Mouse (Mus musculus) MEL (cell line): ENCODE results near the gene Sgca. TPM values are rescaled to one million over a fixed set of nuclear protein-coding genes. Genes with fewer than 3 reads are reported as not detected.
A peak's percentile ranks its signal among the peaks of the same experiment; 100 is the strongest.

ENCODE experiments used
- DNase-seq: peaks from one replicate; pipeline ENCODE4 v3.0.0; 2011; ENCODE audit warnings: low read depth, low spot score
- H3K27ac ChIP-seq: 2 replicates; pipeline ENCODE4 v1.5.1; 2012; ENCODE audit warnings: low read depth, mild to moderate bottlenecking, control low read depth, low read length, moderate library complexity; ENCODE audit not compliant: control insufficient read depth
- H3K27me3 ChIP-seq, 2 experiments: fragments of 150-350 bp in 1 of 2; sonication (generic) in 1 of 2; 2 replicates each; pipeline ENCODE4 v1.6.1; 2012; ENCODE audit warnings: low read length in 2 of 2, mild to moderate bottlenecking in 2 of 2, improper control_type of control experiment in 1 of 2, moderate library complexity in 1 of 2; ENCODE audit not compliant: insufficient read depth in 2 of 2, control insufficient read depth in 1 of 2
- H3K36me3 ChIP-seq, 2 experiments: 2 replicates each; pipeline ENCODE4 v1.6.1; 2012 to 2014; ENCODE audit warnings: low read length in 2 of 2, improper control_type of control experiment in 1 of 2, inconsistent platforms in 1 of 2, mild to moderate bottlenecking in 1 of 2; ENCODE audit not compliant: insufficient read depth in 2 of 2, control insufficient read depth in 1 of 2
- H3K4me1 ChIP-seq, 2 experiments: fragments of 150-350 bp in 1 of 2; sonication (generic) in 1 of 2; 2 replicates each; pipeline ENCODE4 v1.6.1; 2012; ENCODE audit warnings: low read length in 2 of 2, improper control_type of control experiment in 1 of 2, mild to moderate bottlenecking in 1 of 2; ENCODE audit not compliant: insufficient read depth in 2 of 2, control insufficient read depth in 1 of 2
- H3K4me3 ChIP-seq, 2 experiments: fragments of 150-350 bp in 1 of 2; sonication (generic) in 1 of 2; 2 replicates each; pipeline ENCODE4 v1.5.1; 2012; ENCODE audit warnings: low read depth in 2 of 2, low read length in 2 of 2, mild to moderate bottlenecking in 2 of 2, moderate library complexity in 2 of 2, control low read depth in 1 of 2, improper control_type of control experiment in 1 of 2; ENCODE audit not compliant: control insufficient read depth in 1 of 2, insufficient read depth in 1 of 2
- H3K79me2 ChIP-seq: 2 replicates; pipeline ENCODE4 v1.6.1; 2012; ENCODE audit warnings: mild to moderate bottlenecking, low read length, moderate library complexity; ENCODE audit not compliant: control insufficient read depth, poor library complexity, insufficient read depth
- H3K9ac ChIP-seq: 2 replicates; pipeline ENCODE4 v1.6.1; 2012; ENCODE audit warnings: low read depth, mild to moderate bottlenecking, control low read depth, low read length, moderate library complexity; ENCODE audit not compliant: control insufficient read depth, poor library complexity, severe bottlenecking
- H3K9me3 ChIP-seq: fragments of 150-350 bp; sonication (generic); replicated peaks from 2 replicates; pipeline ENCODE4 v1.6.1; 2012; ENCODE audit warnings: mild to moderate bottlenecking, low read length, improper control_type of control experiment, moderate library complexity; ENCODE audit not compliant: insufficient read depth
- CHD2 ChIP-seq: IDR thresholded peaks from 2 replicates; pipeline ENCODE4 v1.6.1; 2011; ENCODE audit warnings: low read length, improper control_type of control experiment
- ELF1 ChIP-seq: IDR thresholded peaks from 2 replicates; pipeline ENCODE4 v1.6.1; 2014; ENCODE audit warnings: low read depth, mild to moderate bottlenecking, inconsistent platforms, low read length, improper control_type of control experiment, moderate library complexity
- GATA1 ChIP-seq: IDR thresholded peaks from 2 replicates; pipeline ENCODE4 v1.6.1; 2011; ENCODE audit warnings: low read depth, low read length, improper control_type of control experiment
- HCFC1 ChIP-seq: IDR thresholded peaks from 2 replicates; pipeline ENCODE4 v1.6.1; 2012; ENCODE audit warnings: low read depth, mild to moderate bottlenecking, inconsistent platforms, low read length, improper control_type of control experiment, moderate library complexity
- JUND ChIP-seq: IDR thresholded peaks from 2 replicates; pipeline ENCODE4 v1.6.1; 2011; ENCODE audit warnings: low read depth, mild to moderate bottlenecking, improper control_type of control experiment, low read length
- KAT2A ChIP-seq: conservative IDR thresholded peaks from 2 replicates; pipeline ENCODE4 v1.6.1; 2012; ENCODE audit warnings: low read depth, low read length, improper control_type of control experiment, inconsistent platforms
- MAFK ChIP-seq: IDR thresholded peaks from 2 replicates; pipeline ENCODE4 v1.6.1; 2011; ENCODE audit warnings: low read depth, mild to moderate bottlenecking, low read length, improper control_type of control experiment, borderline replicate concordance
- MAZ ChIP-seq: IDR thresholded peaks from 2 replicates; pipeline ENCODE4 v1.6.1; 2012; ENCODE audit warnings: low read depth, mild to moderate bottlenecking, inconsistent platforms, low read length, improper control_type of control experiment
- MYB ChIP-seq: IDR thresholded peaks from 2 replicates; pipeline ENCODE4 v1.6.1; 2011; ENCODE audit warnings: mild to moderate bottlenecking, low read depth, low read length, improper control_type of control experiment
- MYC ChIP-seq: IDR thresholded peaks from 2 replicates; pipeline ENCODE4 v1.6.1; 2011; ENCODE audit warnings: low read depth, mild to moderate bottlenecking, low read length, improper control_type of control experiment, moderate library complexity
- NRF1 ChIP-seq: IDR thresholded peaks from 2 replicates; pipeline ENCODE4 v1.6.1; 2014; ENCODE audit warnings: low read depth, mild to moderate bottlenecking, inconsistent platforms, low read length, improper control_type of control experiment, moderate library complexity; ENCODE audit not compliant: poor library complexity, insufficient read depth, severe bottlenecking
- POLR2A ChIP-seq, 2 experiments: IDR thresholded peaks; 2 replicates each; pipeline ENCODE4 v1.6.1; 2011 to 2012; ENCODE audit warnings: low read length in 2 of 2, mild to moderate bottlenecking in 2 of 2, control low read depth in 1 of 2, improper control_type of control experiment in 1 of 2, low read depth in 1 of 2, moderate library complexity in 1 of 2; ENCODE audit not compliant: control insufficient read depth in 1 of 2, insufficient read depth in 1 of 2, poor library complexity in 1 of 2
- RCOR1 ChIP-seq: IDR thresholded peaks from 2 replicates; pipeline ENCODE4 v1.6.1; 2012; ENCODE audit warnings: low read depth, mild to moderate bottlenecking, inconsistent platforms, low read length, improper control_type of control experiment
- SMC3 ChIP-seq: IDR thresholded peaks from 2 replicates; pipeline ENCODE4 v1.6.1; 2011; ENCODE audit warnings: low read depth, low read length, improper control_type of control experiment
- TAL1 ChIP-seq: IDR thresholded peaks from 2 replicates; pipeline ENCODE4 v1.6.1; 2012; ENCODE audit warnings: mild to moderate bottlenecking, inconsistent platforms, low read length, moderate library complexity, mixed read lengths
- TBP ChIP-seq: IDR thresholded peaks from 2 replicates; pipeline ENCODE4 v1.8.0; 2011; ENCODE audit warnings: low read depth, low read length, improper control_type of control experiment
- TCF12 ChIP-seq: IDR thresholded peaks from 2 replicates; pipeline ENCODE4 v1.6.1; 2014; ENCODE audit warnings: low read depth, mild to moderate bottlenecking, inconsistent platforms, low read length, improper control_type of control experiment, moderate library complexity
- ZNF384 ChIP-seq: IDR thresholded peaks from 2 replicates; pipeline ENCODE4 v1.6.1; 2012; ENCODE audit warnings: low read depth, mild to moderate bottlenecking, inconsistent platforms, low read length, improper control_type of control experiment
- polyA plus RNA-seq, 2 experiments: library from polyadenylated mRNA; stranded (reverse) in 1 of 2; unstranded in 1 of 2; fragments of >175 nt in 1 of 2; fragments of >200 nt in 1 of 2; gene quantifications; 2 replicates each; pipeline versions ENCODE4 v1.2.1 to v1.2.4; 2012; ENCODE audit warnings: low replicate concordance in 2 of 2, low read depth in 1 of 2; ENCODE audit not compliant: insufficient read length in 2 of 2, insufficient read depth in 1 of 2, missing spikeins in 1 of 2
- total RNA-seq: library from RNA; depleted of rRNA; stranded (reverse); fragments of 300-350 nt; gene quantifications from 2 replicates; pipeline ENCODE4 v1.2.3, GENCODE M21; 2012

The Sgca gene
- total and polyA plus RNA-seq, 3 experiments = not detected

DNA sequence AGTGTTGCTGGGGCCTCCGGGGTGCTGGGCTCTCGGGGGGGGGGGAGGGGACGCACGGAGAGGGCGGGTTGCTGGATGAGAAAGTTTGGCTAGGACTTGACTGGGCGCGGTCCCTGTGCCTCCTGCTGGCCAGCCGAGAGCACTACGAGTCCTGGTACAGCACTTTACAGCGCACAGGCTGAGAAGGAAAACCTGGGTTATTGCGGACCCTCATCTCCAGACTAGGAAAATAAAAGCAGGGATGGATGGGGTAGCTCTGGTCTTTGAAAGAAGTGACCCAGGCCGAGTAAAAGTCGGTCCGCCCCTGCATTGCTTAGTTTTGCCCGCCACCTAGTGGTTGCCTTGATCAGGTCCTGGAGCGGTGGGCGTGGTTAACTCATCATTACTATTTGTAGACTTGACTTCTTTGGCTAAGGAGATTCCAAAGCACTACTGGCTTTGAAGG is 39.3 kb downstream of the Sgca start (continued):
- TF ChIP-seq TBP = 0 out of 2 replicates have a peak, but pooled peaks have one; percentile 37

- Histone ChIP-seq H3K36me3 (no peaks in the 10 kb centered on the region), H3K79me2 (no peaks in the 10 kb centered on the region), H3K4me1 (peaks cover 0 to 5% of the 10 kb centered on the region in 2 experiments; a peak in 3 of 4 replicates), H3K9ac (0 out of 2 replicates have a peak within 1 kb of the TSS, but pooled peaks have one; percentile 35), H3K4me3 (peak within 1 kb of the TSS; percentile 12 to 50; a peak in 3 of 4 replicates), H3K27me3 (peaks cover 11 to 12% of the 10 kb centered on the region in 2 experiments), H3K27ac (no peak within 1 kb of the TSS), H3K9me3 (no peaks in the 10 kb centered on the region)
- TF ChIP-seq SMC3 (no peak), MAFK (no peak), NRF1 (no peak), TCF12 (no peak), MYC (no peak)
- DNase-seq = no peak
Observed at GRCm38 (mm10) chr11:94936045-94936444, 40.1 kb downstream of the Sgca start, which contains the start of gene Col1a1. Col1a1 (plus strand) TSS chr11:94936224.

- H3K27me3 ChIP-seq = peaks cover 11 to 15% of the 10 kb centered on the region in 2 experiments
- H3K9ac ChIP-seq = no peak overlapping the region
- no peak overlapping the region for H3K27ac ChIP-seq
- peaks cover 0 to 5% of the 10 kb centered on the region in 2 experiments; a peak in 3 of 4 replicates for H3K4me1 ChIP-seq
- no peak for TF ChIP-seq CHD2
- TF ChIP-seq ELF1 = no peak
- TF ChIP-seq JUND = no peak
- no peak for TF ChIP-seq MYC
- TF ChIP-seq NRF1 = no peak
- TF ChIP-seq GATA1 = no peak
- no peak for TF ChIP-seq TAL1
- TF ChIP-seq MAZ = no peak
- no peak for TF ChIP-seq MAFK
- TF ChIP-seq SMC3 = no peak
- no peaks in the 10 kb centered on the region for H3K36me3 ChIP-seq
- H3K4me3 ChIP-seq = no peak overlapping the region
- no peaks in the 10 kb centered on the region for H3K9me3 ChIP-seq
- DNase-seq = no peak
- no peaks in the 10 kb centered on the region for H3K79me2 ChIP-seq
Observed at GRCm38 (mm10) chr11:94934526-94934925, 41.6 kb downstream of the Sgca start.

DNA sequence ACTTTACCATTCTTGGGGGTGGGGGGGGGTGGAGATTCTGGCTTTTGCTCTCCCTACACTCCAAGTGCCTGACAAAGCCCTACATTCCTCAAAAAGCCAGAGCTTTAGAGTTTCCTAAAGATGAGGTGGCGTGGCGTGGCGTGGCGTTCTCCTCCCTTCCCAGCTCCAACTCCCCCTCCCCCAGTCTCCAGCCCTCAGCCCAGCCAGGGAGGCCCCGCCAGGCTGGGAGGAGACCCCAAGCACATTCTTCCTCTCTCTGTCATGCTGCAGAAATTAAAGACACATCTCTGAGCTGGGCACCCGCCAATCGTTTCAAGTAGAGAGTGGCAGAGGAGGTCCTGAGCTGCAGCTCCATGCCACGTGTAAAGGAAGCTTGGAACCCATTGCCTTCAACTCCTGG is 42.5 kb downstream of the Sgca start:
- no peaks in the 10 kb centered on the region for H3K9me3 ChIP-seq
- TF ChIP-seq POLR2A (IDR thresholded peaks at IDR 0.05; ENCODE audit: control insufficient read depth in 1 of 2, insufficient read depth in 1 of 2, low read depth in 1 of 2, low read length in 2 of 2, poor library complexity in 1 of 2) (no peak), MYB (no peak), ZNF384 (no peak), TCF12 (no peak), RCOR1 (no peak), HCFC1 (no peak), TAL1 (no peak), MYC (no peak), KAT2A (no peak)
- H3K79me2 ChIP-seq = no peaks in the 10 kb centered on the region
- H3K27ac ChIP-seq = no peak overlapping the region
- H3K36me3 ChIP-seq = no peaks in the 10 kb centered on the region
- H3K4me3 ChIP-seq = no peak overlapping the region
- H3K4me1 ChIP-seq = peaks cover 0 to 5% of the 10 kb centered on the region in 2 experiments; a peak in 3 of 4 replicates
- H3K9ac ChIP-seq = no peak overlapping the region
- H3K27me3 ChIP-seq = peaks cover 11 to 15% of the 10 kb centered on the region in 2 experiments
- no peak for DNase-seq
